Mouse (Mus musculus): ENCODE measurements around the gene Usb1. TPM values are rescaled to one million over a fixed set of nuclear protein-coding genes. Genes with fewer than 3 reads are reported as not detected.

Gene Usb1
- polyA plus RNA-seq, 1 experiment from 2014 or later, result 42.9 TPM

GRCm38 (mm10) chr8:95320224-95321139 lies 11.6 kb upstream of the Usb1 start:
- DNase-seq (ENCODE audit: low spot score), result peak; percentile 68
- WGBS, result 2% methylated on average over 41 of the region's 41 CpGs
- ATAC-seq (replicated peaks; ENCODE audit: low FRiP score, low read depth), result peak; percentile 87
- Histone ChIP-seq H3K27me3 (ENCODE audit: insufficient read depth, low read length) (no peaks in the 10 kb centered on the region), H3K4me1 (replicated peaks; ENCODE audit: insufficient read depth, low read length) (peaks cover 9% of the 10 kb centered on the region; the same call in 1 of the 2 replicates), H3K4me3 (replicated peaks; ENCODE audit: low read depth, low read length) (peak overlapping the region; percentile 37), H3K27ac (no peak overlapping the region), H3K9me3 (replicated peaks; ENCODE audit: low read length) (no peaks in the 10 kb centered on the region), H3K36me3 (ENCODE audit: insufficient read depth, low read length) (0 out of 2 replicates have a peak, but pooled peaks cover 4% of the 10 kb centered on the region), H3K9ac (ENCODE audit: low read depth, low read length) (peak overlapping the region; percentile 23; the same call in 1 of the 2 replicates), H3K4me2 (ENCODE audit: low read length) (peak overlapping the region; percentile 85)
- TF ChIP-seq CTCF (IDR thresholded peaks at IDR 0.05; ENCODE audit: low read depth), result peak; percentile 60

- ATAC-seq (replicated peaks; ENCODE audit: low FRiP score, low read depth) (no peak), DNase-seq (ENCODE audit: low spot score) (no peak)
- Histone ChIP-seq H3K9me3 (replicated peaks; ENCODE audit: low read length) (no peaks in the 10 kb centered on the region), H3K27me3 (ENCODE audit: insufficient read depth, low read length) (no peaks in the 10 kb centered on the region), H3K4me1 (replicated peaks; ENCODE audit: insufficient read depth, low read length) (peaks cover 9% of the 10 kb centered on the region; the same call in 1 of the 2 replicates), H3K4me2 (ENCODE audit: low read length) (no peak overlapping the region), H3K36me3 (ENCODE audit: insufficient read depth, low read length) (peaks cover 25% of the 10 kb centered on the region), H3K27ac (no peak overlapping the region), H3K9ac (ENCODE audit: low read depth, low read length) (no peak overlapping the region), H3K4me3 (replicated peaks; ENCODE audit: low read depth, low read length) (no peak overlapping the region)
- WGBS, result 46% methylated on average over 3 of the region's 3 CpGs
- no peak for TF ChIP-seq CTCF (IDR thresholded peaks at IDR 0.05; ENCODE audit: low read depth)
Measured at GRCm38 (mm10) chr8:95323201-95323600, 8.9 kb upstream of the Usb1 start.

GRCm38 (mm10) chr8:95324646-95325045 lies 7.4 kb upstream of the Usb1 start:
- 64% methylated on average over 5 of the region's 5 CpGs for WGBS
- Histone ChIP-seq H3K9ac (ENCODE audit: low read depth, low read length) (no peak overlapping the region), H3K27me3 (ENCODE audit: insufficient read depth, low read length) (no peaks in the 10 kb centered on the region), H3K4me3 (replicated peaks; ENCODE audit: low read depth, low read length) (no peak overlapping the region), H3K4me1 (replicated peaks; ENCODE audit: insufficient read depth, low read length) (peaks cover 9% of the 10 kb centered on the region; the same call in 1 of the 2 replicates), H3K9me3 (replicated peaks; ENCODE audit: low read length) (no peaks in the 10 kb centered on the region), H3K4me2 (ENCODE audit: low read length) (no peak overlapping the region), H3K36me3 (ENCODE audit: insufficient read depth, low read length) (peaks cover 39% of the 10 kb centered on the region), H3K27ac (no peak overlapping the region)
- TF ChIP-seq CTCF (IDR thresholded peaks at IDR 0.05; ENCODE audit: low read depth), result no peak
- DNase-seq (ENCODE audit: low spot score) (no peak), ATAC-seq (replicated peaks; ENCODE audit: low FRiP score, low read depth) (no peak)

- Histone ChIP-seq H3K9ac (ENCODE audit: low read depth, low read length) (no peak overlapping the region), H3K9me3 (replicated peaks; ENCODE audit: low read length) (no peaks in the 10 kb centered on the region), H3K27me3 (ENCODE audit: insufficient read depth, low read length) (no peaks in the 10 kb centered on the region), H3K27ac (no peak overlapping the region), H3K36me3 (ENCODE audit: insufficient read depth, low read length) (peaks cover 39% of the 10 kb centered on the region), H3K4me1 (replicated peaks; ENCODE audit: insufficient read depth, low read length) (peaks cover 5% of the 10 kb centered on the region; the same call in 1 of the 2 replicates), H3K4me3 (replicated peaks; ENCODE audit: low read depth, low read length) (no peak overlapping the region), H3K4me2 (ENCODE audit: low read length) (no peak overlapping the region)
- ATAC-seq (replicated peaks; ENCODE audit: low FRiP score, low read depth), result no peak
- WGBS, result 75% methylated on average over 5 of the region's 5 CpGs
- DNase-seq (ENCODE audit: low spot score), result no peak
- TF ChIP-seq CTCF (IDR thresholded peaks at IDR 0.05; ENCODE audit: low read depth), result no peak
Measured at GRCm38 (mm10) chr8:95326822-95327221, 5.3 kb upstream of the Usb1 start.

- no peak overlapping the region for H3K27ac ChIP-seq
- no peak for TF ChIP-seq CTCF (IDR thresholded peaks at IDR 0.05; ENCODE audit: low read depth)
- peaks cover 39% of the 10 kb centered on the region for H3K36me3 ChIP-seq (ENCODE audit: insufficient read depth, low read length)
- no peak for ATAC-seq (replicated peaks; ENCODE audit: low FRiP score, low read depth)
- H3K4me1 ChIP-seq (replicated peaks; ENCODE audit: insufficient read depth, low read length), result peaks cover 5% of the 10 kb centered on the region; the same call in 1 of the 2 replicates
- no peak for DNase-seq (ENCODE audit: low spot score)
- H3K27me3 ChIP-seq (ENCODE audit: insufficient read depth, low read length), result no peaks in the 10 kb centered on the region
- no peak overlapping the region for H3K4me3 ChIP-seq (replicated peaks; ENCODE audit: low read depth, low read length)
- H3K9ac ChIP-seq (ENCODE audit: low read depth, low read length), result no peak overlapping the region
- no peak overlapping the region for H3K4me2 ChIP-seq (ENCODE audit: low read length)
- H3K9me3 ChIP-seq (replicated peaks; ENCODE audit: low read length), result no peaks in the 10 kb centered on the region
- WGBS, result 89% methylated on average over 43 of the region's 46 CpGs
Measured at GRCm38 (mm10) chr8:95327866-95328465, 4.1 kb upstream of the Usb1 start.

- TF ChIP-seq CTCF (IDR thresholded peaks at IDR 0.05; ENCODE audit: low read depth), result no peak
- Histone ChIP-seq H3K27ac (no peak overlapping the region), H3K27me3 (ENCODE audit: insufficient read depth, low read length) (no peaks in the 10 kb centered on the region), H3K4me1 (replicated peaks; ENCODE audit: insufficient read depth, low read length) (peaks cover 5% of the 10 kb centered on the region; the same call in 1 of the 2 replicates), H3K9me3 (replicated peaks; ENCODE audit: low read length) (no peaks in the 10 kb centered on the region), H3K9ac (ENCODE audit: low read depth, low read length) (peak overlapping the region; percentile 84), H3K4me3 (replicated peaks; ENCODE audit: low read depth, low read length) (peak overlapping the region; percentile 81), H3K36me3 (ENCODE audit: insufficient read depth, low read length) (peaks cover 35% of the 10 kb centered on the region), H3K4me2 (ENCODE audit: low read length) (peak overlapping the region; percentile 86)
- no peak for ATAC-seq (replicated peaks; ENCODE audit: low FRiP score, low read depth)
- 90% methylated on average over 1 of the region's 1 CpGs for WGBS
- DNase-seq (ENCODE audit: low spot score), result no peak
Measured at GRCm38 (mm10) chr8:95330367-95330766, 1.7 kb upstream of the Usb1 start.
